Mouse (Mus musculus): ENCODE results near the gene Gm45015.
A peak's percentile ranks its signal among the peaks of the same experiment; 100 is the strongest.
"Not testable (repeated sequence)": the region's sequence is repeated elsewhere in the genome, so short reads cannot be mapped to it uniquely, and the experiment has no call there.

Gm45015 gene

GRCm38 (mm10) chrX:73336740-73337139 is at the start of gene Gm45015:
TSS of gene Gm45015 (minus strand) at chrX:73336840.
- no peak for DNase-seq (ENCODE audit: low spot score)

- no peak for DNase-seq (ENCODE audit: low spot score)
Observed at GRCm38 (mm10) chrX:73384924-73385323, 48.3 kb upstream of the Gm45015 start.

- no peak for DNase-seq (ENCODE audit: low spot score)
Observed at GRCm38 (mm10) chrX:73384419-73384818, 47.8 kb upstream of the Gm45015 start.

DNA sequence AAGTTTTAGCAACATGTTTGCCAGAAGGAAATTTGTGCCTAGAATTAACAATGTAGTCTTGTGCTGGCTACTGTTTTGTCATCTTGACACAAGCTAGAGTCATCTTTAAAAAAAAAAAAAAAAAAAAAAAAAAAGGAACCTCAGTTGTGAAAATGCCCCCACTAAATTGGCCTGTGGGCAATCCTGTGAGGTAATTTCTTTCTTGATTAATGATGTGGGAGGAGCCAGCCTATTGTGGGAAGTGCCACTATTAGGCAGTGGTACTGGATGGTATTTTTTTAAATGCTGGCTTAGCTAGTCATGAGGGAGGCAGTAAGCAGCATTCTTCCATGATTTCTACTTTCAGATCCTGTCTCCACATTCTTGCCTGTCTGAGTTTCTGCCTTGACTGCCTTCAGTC is 26.7 kb upstream of the Gm45015 start:
- DNase-seq (ENCODE audit: low spot score): no peak

GRCm38 (mm10) chrX:73356719-73357118 is 20.1 kb upstream of the Gm45015 start:
- no peak for DNase-seq (ENCODE audit: low spot score)

GRCm38 (mm10) chrX:73356163-73356562 is 19.5 kb upstream of the Gm45015 start:
- no peak for DNase-seq (ENCODE audit: low spot score)

GRCm38 (mm10) chrX:73344346-73344745 is 7.7 kb upstream of the Gm45015 start:
- DNase-seq (ENCODE audit: low spot score): no peak

DNA sequence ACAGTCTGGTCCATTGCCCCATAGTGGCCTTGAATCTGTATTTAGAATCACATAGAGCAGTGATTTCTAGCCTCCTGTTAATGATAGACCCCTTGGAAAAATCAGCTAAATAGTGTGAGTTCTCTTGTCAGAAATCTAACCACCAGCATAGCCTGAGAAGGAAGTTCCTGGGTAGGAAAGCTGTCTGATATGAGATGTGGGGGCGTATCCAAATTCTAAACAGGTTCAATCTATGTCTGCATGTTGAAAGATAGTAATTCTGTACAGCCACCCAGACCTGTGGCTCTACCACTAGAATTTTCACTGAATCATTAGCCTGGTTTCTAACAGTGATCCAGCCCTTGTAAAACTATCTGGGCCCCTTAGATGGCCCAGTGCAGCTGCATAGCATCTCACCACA is 7.2 kb upstream of the Gm45015 start:
- DNase-seq (ENCODE audit: low spot score): no peak

DNA sequence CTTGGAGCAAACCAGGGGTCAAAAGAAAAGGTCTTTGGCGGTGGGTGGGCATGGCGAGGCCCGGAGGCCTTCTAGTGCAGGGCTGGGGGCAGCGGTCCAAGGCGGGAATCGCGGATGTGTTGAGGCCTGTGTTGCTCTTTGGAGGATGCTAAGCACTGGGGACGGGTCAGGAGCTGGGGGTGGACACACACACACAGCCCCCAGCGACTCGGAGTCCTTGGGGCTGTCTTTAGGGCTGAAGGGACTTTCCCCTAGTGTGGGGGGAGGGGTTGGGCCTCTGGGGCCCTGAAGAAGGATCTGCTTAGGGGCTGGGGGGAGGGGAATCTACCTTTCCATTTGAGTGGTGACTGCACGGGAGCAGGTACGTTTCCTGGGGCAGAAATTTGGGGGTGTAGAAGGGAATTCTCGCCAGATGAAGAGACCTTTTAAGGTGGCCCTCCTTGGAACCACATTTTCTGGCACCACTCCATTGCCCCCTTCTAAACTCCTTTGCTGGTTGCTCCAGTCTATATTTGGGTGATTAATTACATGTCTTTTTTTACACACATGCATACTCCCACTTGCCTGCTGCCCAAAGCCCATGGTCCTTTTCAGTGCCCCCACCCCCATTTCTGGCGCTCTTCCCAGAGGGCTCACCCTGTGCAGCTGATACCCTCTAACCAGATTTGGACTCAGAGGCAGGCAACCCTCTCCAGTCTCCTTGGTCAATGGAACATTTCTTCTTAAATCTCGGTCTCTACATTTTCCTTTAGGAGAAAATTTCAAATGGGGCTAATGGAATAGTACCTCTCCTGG is 6.5 kb upstream of the Gm45015 start:
- DNase-seq (ENCODE audit: low spot score): no peak

- peak; percentile 27 for DNase-seq (ENCODE audit: low spot score)
Observed at GRCm38 (mm10) chrX:73342483-73342895, 5.8 kb upstream of the Gm45015 start, which contains the start of gene Zfp275. TSS of gene Zfp275 (plus strand) at chrX:73342621.

DNA sequence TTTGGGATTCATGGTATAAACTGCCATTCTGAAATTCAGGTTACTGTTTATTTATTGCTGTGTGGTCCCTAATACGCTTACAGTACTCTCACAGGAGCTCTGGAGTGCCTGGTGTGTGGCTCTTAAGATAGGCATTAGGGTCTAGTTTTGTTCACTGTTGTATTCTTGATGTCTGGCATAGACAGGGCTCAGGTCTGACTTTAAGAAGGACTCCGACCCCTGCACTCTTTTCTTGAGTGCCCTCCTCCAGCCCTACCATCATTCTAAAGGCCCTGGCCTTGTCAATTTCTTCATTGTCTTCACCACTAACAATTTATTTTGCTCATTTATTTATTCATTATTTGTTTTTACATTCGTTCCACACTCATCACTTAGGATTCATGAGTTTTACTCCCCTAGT is 5.4 kb upstream of the Gm45015 start:
- no peak for DNase-seq (ENCODE audit: low spot score)

DNA sequence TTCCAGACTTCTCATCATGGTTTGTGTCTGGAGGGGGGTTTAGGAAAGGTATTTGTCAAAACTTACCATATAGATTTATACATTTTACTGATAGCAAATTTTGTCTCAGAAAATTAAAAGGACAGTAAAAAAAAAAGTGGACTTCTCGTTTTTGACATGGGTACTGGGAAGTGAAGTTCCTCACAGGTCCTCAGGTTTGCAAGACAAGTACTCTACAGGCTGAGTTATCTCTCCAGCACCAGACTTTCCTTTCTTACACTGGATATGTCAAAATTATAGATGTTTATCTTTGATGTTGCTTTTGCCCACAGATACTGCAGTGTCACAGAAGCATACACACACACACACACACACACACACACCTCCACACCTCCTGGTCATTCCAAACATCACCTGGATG is 4.8 kb upstream of the Gm45015 start:
- DNase-seq (ENCODE audit: low spot score): no peak

GRCm38 (mm10) chrX:73333548-73333947 is 3.1 kb downstream of the Gm45015 start:
- no peak for DNase-seq (ENCODE audit: low spot score)

- DNase-seq (ENCODE audit: low spot score): no peak
Observed at GRCm38 (mm10) chrX:73327215-73327614, 9.4 kb downstream of the Gm45015 start.

GRCm38 (mm10) chrX:73321029-73321428 is 15.6 kb downstream of the Gm45015 start:
- DNase-seq (ENCODE audit: low spot score): no peak

DNA sequence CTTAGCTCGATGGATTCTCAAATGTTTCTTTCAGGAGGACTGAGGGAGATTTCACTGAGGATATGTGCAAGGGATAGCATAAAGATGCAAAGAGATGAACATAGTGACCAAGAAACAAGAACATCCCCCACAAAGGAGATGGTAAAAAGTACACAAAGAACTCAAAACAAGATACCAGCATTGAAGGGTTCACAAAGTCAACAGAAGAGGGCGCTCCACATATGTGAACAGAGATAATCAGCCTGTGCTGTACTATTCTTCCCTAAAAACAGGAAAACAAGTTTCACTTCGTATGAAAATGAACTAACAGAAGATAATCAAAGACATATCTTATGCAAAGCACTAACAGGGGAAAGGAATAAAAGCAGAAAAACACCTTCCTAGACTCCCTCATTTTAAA is 24.1 kb downstream of the Gm45015 start:
- DNase-seq (ENCODE audit: low spot score): no peak

DNA sequence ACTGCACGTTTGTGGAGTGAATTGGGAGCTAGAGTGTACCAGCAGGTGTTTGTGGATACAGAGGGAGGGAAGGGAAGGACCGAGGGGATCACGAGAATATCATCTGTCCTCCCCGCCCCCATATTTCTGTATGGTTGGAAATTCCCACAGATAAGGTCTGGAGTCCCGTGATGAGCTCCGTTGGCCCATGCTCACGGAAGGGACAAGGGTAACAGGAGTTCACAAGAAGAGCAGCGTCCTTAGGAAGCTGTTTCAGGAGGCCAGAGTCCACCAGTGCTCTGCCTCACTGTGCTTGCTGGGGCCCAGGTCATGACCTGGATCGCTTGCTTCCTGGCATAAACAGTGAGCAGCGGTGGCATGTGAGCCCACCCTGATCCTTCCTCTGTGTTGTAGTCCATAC is 40.9 kb downstream of the Gm45015 start:
- not testable (repeated sequence) for DNase-seq (ENCODE audit: low spot score)

DNA sequence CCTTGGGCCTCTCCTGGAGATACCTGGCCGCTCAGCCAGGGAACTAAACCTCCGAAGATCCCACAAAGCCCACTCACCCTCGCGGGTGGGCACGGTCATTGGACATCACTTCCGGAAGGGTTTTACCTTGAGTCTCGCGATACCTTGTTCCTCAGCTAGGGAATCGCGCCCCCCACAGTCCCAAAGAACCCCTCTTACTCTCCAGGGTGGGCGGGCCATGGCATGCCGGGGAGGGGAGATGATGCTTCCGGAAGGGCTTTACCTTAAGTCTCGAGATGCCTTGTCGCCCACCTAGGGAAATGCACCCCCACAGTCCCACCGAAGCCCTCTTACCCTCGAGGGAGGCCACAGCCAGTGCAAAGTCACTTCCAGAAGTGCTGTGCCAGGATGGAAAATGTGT is 43.8 kb downstream of the Gm45015 start, which contains the start of the genes Xlr5a and Xlr5c:
Xlr5a (minus strand) TSS at position 101 of the 400 bp plus-strand sequence.
Xlr5c (minus strand) TSS at position 101 of the 400 bp plus-strand sequence.
- DNase-seq (ENCODE audit: low spot score): not testable (repeated sequence)
